Mouse (Mus musculus): Measurements from ENCODE around the gene Stradb. TPM values are rescaled to one million over a fixed set of nuclear protein-coding genes. Genes with fewer than 3 reads are reported as not detected.

The Stradb gene
- polyA plus RNA-seq (2015; fragmentation: Nextera tagmentation; extraction: Ambion mirVana), result 84.7 and 85.4 TPM in 2 replicates

DNA sequence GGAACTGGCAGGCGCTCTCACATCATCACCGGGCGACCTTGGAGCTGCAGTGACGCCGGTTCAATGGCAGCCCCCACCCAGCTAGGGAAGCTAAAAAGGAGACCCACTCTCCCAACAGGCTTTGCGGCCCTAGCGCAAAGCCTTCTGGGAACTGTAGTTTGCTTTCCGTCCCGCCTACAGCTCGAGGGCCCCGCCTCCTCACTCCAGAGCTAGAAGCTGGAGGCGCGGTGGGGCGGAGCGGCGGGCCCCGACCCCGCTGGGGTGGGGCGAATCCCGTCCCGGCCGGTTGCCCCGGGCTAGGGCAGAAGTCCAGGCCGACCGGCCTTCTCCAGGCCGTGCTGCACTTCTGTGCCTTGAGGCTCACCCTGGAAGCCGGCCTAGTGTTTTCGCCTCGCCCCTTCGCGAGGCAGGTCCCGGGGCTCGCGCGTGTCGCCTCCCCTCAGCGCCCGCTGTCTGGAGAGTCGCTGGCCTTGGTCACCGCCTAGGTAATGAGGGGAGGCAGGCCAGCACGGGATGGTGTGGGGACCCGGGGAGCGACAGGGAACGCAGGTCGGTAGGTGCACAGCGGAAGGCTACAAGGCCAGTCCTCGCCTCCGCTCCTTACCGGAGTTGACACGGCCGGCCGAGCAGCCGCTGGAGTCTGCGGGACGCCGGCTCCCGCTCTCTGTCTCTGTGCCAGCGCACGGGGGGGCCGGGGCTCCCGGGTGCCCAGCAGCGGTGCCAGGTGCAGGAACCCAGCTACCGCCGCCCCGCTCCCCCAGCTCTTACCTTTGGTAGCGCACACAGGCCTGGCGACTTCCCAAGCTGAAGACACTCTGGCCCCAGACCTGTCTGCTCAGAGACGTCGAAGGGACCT lies at the start of gene Stradb, which contains the start of gene Trak2:
TSS of gene Stradb (plus strand) at position 157 of the 856 bp plus-strand sequence.
TSS of gene Trak2 (minus strand) at position 65 of the 856 bp plus-strand sequence.
- Histone ChIP-seq H3K9me3 (no peaks in the 10 kb centered on the region), H3K9ac (peak within 1 kb of the TSS; percentile 86), H3K27ac (peak within 1 kb of the TSS; percentile 93), H3K4me1 (replicated peaks) (peaks cover 52% of the 10 kb centered on the region), H3K27me3 (no peaks in the 10 kb centered on the region), H3K36me3 (peaks cover 8% of the 10 kb centered on the region), H3K4me3 (peak within 1 kb of the TSS; percentile 78), H3K4me2 (peak within 1 kb of the TSS; percentile 75)
- ATAC-seq (ENCODE audit: low FRiP score), result peak; percentile 98
- under 1% methylated on average over 69 of the region's 69 CpGs for WGBS

GRCm38 (mm10) chr1:58926664-58927063 lies 46.7 kb upstream of the Stradb start:
- WGBS, result 95% methylated on average over 5 of the region's 5 CpGs
- H3K4me3 ChIP-seq, result no peak overlapping the region
- H3K36me3 ChIP-seq, result peaks cover 36% of the 10 kb centered on the region
- H3K9me3 ChIP-seq, result peaks cover 7% of the 10 kb centered on the region; the same call in 1 of the 2 replicates
- H3K27me3 ChIP-seq, result no peaks in the 10 kb centered on the region
- no peak overlapping the region for H3K27ac ChIP-seq
- H3K9ac ChIP-seq, result no peak overlapping the region
- no peaks in the 10 kb centered on the region for H3K4me1 ChIP-seq (replicated peaks)
- H3K4me2 ChIP-seq, result no peak overlapping the region
- ATAC-seq (ENCODE audit: low FRiP score), result no peak

DNA sequence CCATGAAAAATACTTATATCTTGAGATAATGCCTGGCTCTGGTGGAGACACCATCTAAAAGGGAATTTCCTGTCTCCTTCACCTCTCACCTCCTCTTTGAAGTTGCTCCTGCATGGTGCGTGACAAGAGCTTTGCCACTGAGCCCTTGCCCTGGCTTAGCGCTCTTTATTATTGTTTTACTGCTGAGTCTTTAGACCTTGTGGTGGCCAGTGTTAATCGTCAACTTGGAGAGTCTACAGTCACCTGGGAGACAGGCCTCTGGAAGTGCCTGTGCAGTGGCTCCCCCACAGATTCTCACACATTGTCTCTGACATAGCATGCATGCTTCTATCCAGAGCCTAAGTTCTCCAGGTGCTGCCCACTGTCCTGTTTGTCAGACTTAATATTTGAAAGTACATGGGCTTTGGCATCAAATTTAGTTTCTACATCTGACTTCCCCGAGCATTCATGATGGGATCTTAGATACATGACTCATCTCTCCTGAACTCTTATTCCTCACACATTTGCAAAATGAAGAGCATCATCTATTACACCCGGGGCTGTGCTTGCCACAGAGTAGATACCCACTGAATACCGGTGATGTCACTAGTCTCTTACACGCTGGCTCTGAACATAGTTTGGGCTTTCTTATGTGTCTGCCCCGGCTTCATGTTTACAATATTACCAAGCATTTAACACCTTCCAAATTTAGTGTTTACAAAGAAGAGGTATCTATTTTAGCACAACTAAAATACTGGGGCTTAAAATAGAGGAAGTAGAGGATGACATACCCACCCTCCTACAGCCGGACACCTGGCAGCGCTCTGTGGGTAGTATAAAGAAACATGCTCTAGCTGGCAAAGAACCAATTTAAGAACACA lies 36.3 kb upstream of the Stradb start:
- H3K27ac ChIP-seq, result no peak overlapping the region
- 96% methylated on average over 10 of the region's 10 CpGs for whole genome bisulfite sequencing
- H3K4me1 ChIP-seq (replicated peaks), result no peaks in the 10 kb centered on the region
- H3K9me3 ChIP-seq, result 0 out of 2 replicates have a peak, but pooled peaks cover 4% of the 10 kb centered on the region
- H3K9ac ChIP-seq, result no peak overlapping the region
- H3K36me3 ChIP-seq, result peaks cover 21% of the 10 kb centered on the region
- H3K4me3 ChIP-seq, result no peak overlapping the region
- ATAC-seq (ENCODE audit: low FRiP score), result no peak
- H3K4me2 ChIP-seq, result no peak overlapping the region
- H3K27me3 ChIP-seq, result no peaks in the 10 kb centered on the region

- no peaks in the 10 kb centered on the region for H3K27me3 ChIP-seq
- no peak for ATAC-seq (ENCODE audit: low FRiP score)
- no peak overlapping the region for H3K9ac ChIP-seq
- no peaks in the 10 kb centered on the region for H3K4me1 ChIP-seq (replicated peaks)
- no peak overlapping the region for H3K27ac ChIP-seq
- WGBS, result 89% methylated on average over 9 of the region's 9 CpGs
- no peak overlapping the region for H3K4me3 ChIP-seq
- H3K9me3 ChIP-seq, result 0 out of 2 replicates have a peak, but pooled peaks cover 4% of the 10 kb centered on the region
- H3K36me3 ChIP-seq, result peaks cover 21% of the 10 kb centered on the region
- H3K4me2 ChIP-seq, result no peak overlapping the region
Observed at GRCm38 (mm10) chr1:58937606-58938099, 35.7 kb upstream of the Stradb start.

DNA sequence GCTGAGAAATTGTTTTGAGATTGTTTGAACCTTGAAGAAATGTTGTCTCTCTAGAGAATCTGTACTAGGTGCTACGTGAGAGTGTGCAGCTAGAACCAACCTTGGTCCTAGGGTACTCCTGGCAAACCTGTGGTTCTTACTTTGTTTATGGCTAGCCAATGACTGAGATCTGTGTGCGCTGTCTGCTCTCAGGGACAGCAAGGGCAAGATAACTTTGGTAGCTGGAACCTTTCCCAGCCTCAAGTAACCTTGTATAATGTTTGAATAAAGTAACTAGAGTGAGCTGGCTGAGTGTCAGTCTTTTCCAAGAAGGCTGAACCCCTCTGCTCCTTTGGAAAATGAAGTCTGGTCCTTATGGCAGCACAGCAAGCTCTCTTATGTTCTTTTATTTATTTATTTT lies 27.8 kb upstream of the Stradb start:
- WGBS, result 96% methylated on average over 2 of the region's 2 CpGs
- ATAC-seq (ENCODE audit: low FRiP score), result no peak

DNA sequence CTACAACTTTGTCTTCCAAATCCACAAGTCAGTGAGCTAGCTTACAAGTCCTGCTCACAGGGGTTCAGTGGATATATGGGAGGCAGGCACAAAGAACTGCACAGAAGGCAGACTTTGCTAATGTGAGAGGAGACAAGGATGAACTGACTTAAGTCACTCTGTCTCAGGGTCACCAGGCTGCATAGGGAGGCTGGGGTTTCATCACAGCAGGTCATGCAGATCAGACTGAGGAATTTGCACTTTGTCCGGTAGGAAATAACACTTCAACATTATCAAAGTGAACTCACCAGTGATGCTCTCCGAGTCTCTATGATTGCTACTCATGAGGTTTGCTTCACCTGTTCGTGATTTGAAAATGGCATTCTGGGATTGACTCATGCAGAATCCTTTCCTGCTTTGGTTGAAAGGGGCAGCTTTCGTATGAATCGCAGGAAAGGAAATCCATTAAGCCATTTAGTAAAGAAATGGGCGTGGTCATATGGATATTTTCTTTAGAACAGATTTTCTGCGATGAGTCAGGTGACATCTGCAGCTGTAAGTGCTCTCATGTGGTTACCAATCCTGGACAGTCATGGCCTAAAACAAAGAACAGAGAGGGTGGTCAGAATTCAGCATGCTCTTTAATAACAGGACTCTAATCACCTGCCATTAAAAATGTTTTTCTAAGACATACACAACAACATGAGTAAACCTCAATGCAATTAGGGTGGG lies 27.2 kb upstream of the Stradb start:
- no peak overlapping the region for H3K4me2 ChIP-seq
- ATAC-seq (ENCODE audit: low FRiP score), result no peak

More for the DNA sequence above, 27.8 kb upstream of the Stradb start:
- Histone ChIP-seq H3K9ac (no peak overlapping the region), H3K36me3 (peaks cover 23% of the 10 kb centered on the region), H3K4me2 (no peak overlapping the region), H3K9me3 (no peaks in the 10 kb centered on the region), H3K27ac (no peak overlapping the region), H3K4me3 (no peak overlapping the region), H3K4me1 (replicated peaks) (no peaks in the 10 kb centered on the region), H3K27me3 (no peaks in the 10 kb centered on the region)

DNA sequence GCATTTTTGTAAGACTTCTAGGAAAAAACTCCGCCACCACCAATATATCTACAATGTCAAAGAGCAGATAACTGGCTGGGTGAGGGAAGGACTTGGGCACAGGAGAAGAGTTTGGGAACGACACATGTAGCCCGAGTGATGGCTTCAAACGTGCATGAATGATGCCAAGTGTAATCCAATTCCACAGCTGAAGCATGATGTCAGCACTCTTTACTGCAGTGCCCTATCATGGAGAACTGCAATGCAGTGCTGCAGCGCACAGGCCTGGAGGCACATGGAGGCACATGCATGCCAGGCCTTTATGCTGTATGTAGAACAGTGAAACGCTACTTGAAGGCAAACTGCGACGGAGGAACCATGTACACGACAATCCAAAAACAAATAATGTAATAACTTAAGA lies 26.6 kb upstream of the Stradb start:
- Histone ChIP-seq H3K9ac (no peak overlapping the region), H3K9me3 (no peaks in the 10 kb centered on the region), H3K36me3 (peaks cover 23% of the 10 kb centered on the region), H3K4me2 (no peak overlapping the region), H3K4me1 (replicated peaks) (peaks cover 3% of the 10 kb centered on the region), H3K4me3 (no peak overlapping the region), H3K27me3 (no peaks in the 10 kb centered on the region), H3K27ac (no peak overlapping the region)
- 98% methylated on average over 9 of the region's 9 CpGs for WGBS
- no peak for ATAC-seq (ENCODE audit: low FRiP score)

More for the DNA sequence above, 27.2 kb upstream of the Stradb start:
- WGBS, result 94% methylated on average over 7 of the region's 7 CpGs
- Histone ChIP-seq H3K4me1 (replicated peaks) (peaks cover under 1% of the 10 kb centered on the region; the same call in 1 of the 2 replicates), H3K27me3 (no peaks in the 10 kb centered on the region), H3K27ac (no peak overlapping the region), H3K36me3 (peaks cover 23% of the 10 kb centered on the region), H3K4me3 (no peak overlapping the region), H3K9ac (no peak overlapping the region), H3K9me3 (no peaks in the 10 kb centered on the region)

- peaks cover 5% of the 10 kb centered on the region for H3K4me1 ChIP-seq (replicated peaks)
- H3K4me2 ChIP-seq, result no peak overlapping the region
- H3K4me3 ChIP-seq, result no peak overlapping the region
- H3K9me3 ChIP-seq, result no peaks in the 10 kb centered on the region
- no peak overlapping the region for H3K27ac ChIP-seq
- no peaks in the 10 kb centered on the region for H3K27me3 ChIP-seq
- 89% methylated on average over 6 of the region's 6 CpGs for WGBS
- H3K9ac ChIP-seq, result no peak overlapping the region
- no peak for ATAC-seq (ENCODE audit: low FRiP score)
- H3K36me3 ChIP-seq, result peaks cover 17% of the 10 kb centered on the region
Observed at GRCm38 (mm10) chr1:58949561-58950106, 23.7 kb upstream of the Stradb start.

DNA sequence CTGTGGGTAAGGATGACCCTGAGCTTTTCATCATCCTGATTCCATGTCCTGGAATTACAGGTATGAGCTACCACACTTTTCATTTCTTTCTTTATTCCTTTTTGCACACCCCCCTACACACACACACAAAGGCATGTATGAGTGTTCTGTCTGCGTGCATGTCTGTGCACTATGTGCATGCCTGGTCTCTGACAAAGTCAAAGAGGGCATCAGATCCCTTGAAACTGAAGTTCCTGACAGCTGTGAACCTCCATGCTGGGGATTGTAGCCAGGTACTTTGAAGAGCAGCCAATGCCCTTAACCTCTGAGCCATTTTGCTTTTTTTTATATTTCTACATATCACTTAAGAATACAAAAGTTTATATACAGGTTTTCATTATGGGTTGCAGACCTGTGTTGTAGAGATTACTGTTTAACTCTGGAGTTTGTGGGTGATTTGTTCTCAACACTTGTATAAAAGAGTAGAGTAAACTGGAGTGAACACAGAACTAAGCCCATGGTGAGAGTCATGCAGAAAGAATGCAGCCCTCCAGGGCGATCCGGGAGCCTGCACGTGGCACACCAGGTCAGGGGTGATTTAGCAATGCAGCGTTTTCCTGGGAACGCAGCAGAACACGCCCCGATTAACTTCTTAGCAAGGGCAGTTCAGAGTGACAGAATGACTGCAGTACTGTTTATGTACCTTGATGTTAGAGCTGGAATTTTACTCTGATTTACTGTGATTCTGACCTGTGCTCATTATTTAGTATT lies 22.2 kb upstream of the Stradb start:
- H3K27ac ChIP-seq, result no peak overlapping the region
- no peak overlapping the region for H3K4me2 ChIP-seq
- peaks cover 2% of the 10 kb centered on the region for H3K36me3 ChIP-seq
- peaks cover 5% of the 10 kb centered on the region for H3K4me1 ChIP-seq (replicated peaks)
- 48% methylated on average over 8 of the region's 8 CpGs for WGBS
- no peaks in the 10 kb centered on the region for H3K27me3 ChIP-seq
- H3K9me3 ChIP-seq, result no peaks in the 10 kb centered on the region
- no peak overlapping the region for H3K9ac ChIP-seq
- no peak overlapping the region for H3K4me3 ChIP-seq
- no peak for ATAC-seq (ENCODE audit: low FRiP score)

DNA sequence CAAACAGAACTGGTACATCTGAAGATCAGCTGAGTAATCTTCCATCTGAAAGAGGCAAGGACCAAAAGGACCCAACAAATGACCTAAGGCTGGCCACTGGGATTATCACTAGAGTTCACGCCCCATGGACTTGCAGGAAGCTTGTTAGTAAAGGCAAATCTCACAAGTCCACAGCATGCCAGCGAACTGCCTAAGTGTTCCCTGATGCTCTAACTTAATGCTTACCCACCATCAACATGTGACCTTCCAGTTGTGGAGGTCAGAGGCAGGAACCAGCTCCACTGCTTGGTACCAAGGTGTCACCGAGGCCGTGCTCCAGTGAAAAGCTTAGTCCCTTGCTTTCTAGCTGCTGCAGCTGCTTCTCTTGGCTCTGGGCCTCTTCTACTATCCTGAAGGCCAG lies 21.5 kb upstream of the Stradb start:
- Histone ChIP-seq H3K36me3 (no peaks in the 10 kb centered on the region), H3K27ac (no peak overlapping the region), H3K27me3 (no peaks in the 10 kb centered on the region), H3K4me1 (replicated peaks) (peaks cover 5% of the 10 kb centered on the region), H3K9me3 (no peaks in the 10 kb centered on the region), H3K4me3 (no peak overlapping the region), H3K9ac (no peak overlapping the region), H3K4me2 (no peak overlapping the region)
- no peak for ATAC-seq (ENCODE audit: low FRiP score)
- 89% methylated on average over 4 of the region's 4 CpGs for WGBS

- no peak for ATAC-seq (ENCODE audit: low FRiP score)
- Histone ChIP-seq H3K4me2 (no peak overlapping the region), H3K4me1 (replicated peaks) (peaks cover 5% of the 10 kb centered on the region), H3K36me3 (no peaks in the 10 kb centered on the region), H3K9ac (no peak overlapping the region), H3K9me3 (no peaks in the 10 kb centered on the region), H3K27ac (no peak overlapping the region), H3K27me3 (no peaks in the 10 kb centered on the region), H3K4me3 (no peak overlapping the region)
- WGBS, result 93% methylated on average over 5 of the region's 5 CpGs
Observed at GRCm38 (mm10) chr1:58952526-58952925, 20.8 kb upstream of the Stradb start.

All from hindbrain, embryonic 13.5 days (tissue).